Comparison of ENCODE assay signal across 15 mouse cellular contexts in genomic region chr17:45247142-45248137, GRCm38 (mm10).
DNase-seq lines count a peak whose midpoint lies in the region; ATAC-seq and TF ChIP-seq lines count a peak whose summit lies in the region.
"Had no signal": no experiment of that assay in that cellular context is flagged by ENCODE, and none has a peak within 500 bp of the region (broad histone marks: within the 10 kb centered on the region; RNA-seq: fewer than 3 reads in every experiment).

No protein-coding gene starts in this region.

- H3K27me3 ChIP-seq in hindbrain, embryonic 14.5 days (ENCODE audit: control insufficient read depth, insufficient read depth, low read length), result no peaks in the 10 kb centered on the region
- peaks cover 6% of the 10 kb centered on the region; the same call in 1 of the 2 replicates for H3K27me3 ChIP-seq in hindbrain, embryonic 10.5 days (ENCODE audit: insufficient read depth, poor library complexity, severe bottlenecking)
- no peaks in the 10 kb centered on the region for H3K27me3 ChIP-seq in lung, postnatal 0 days (replicated peaks; ENCODE audit: insufficient read depth, low read length)
- H3K27me3 ChIP-seq in midbrain, postnatal 0 days (ENCODE audit: insufficient read depth, low read length), result no peaks in the 10 kb centered on the region
- H3K27me3 ChIP-seq in thymus, adult 2 months (ENCODE audit: control insufficient read depth, insufficient read depth, low read length), result no peaks in the 10 kb centered on the region

- TF ChIP-seq POLR2A in thymus, adult 2 months (IDR thresholded peaks at IDR 0.05; ENCODE audit: control insufficient read depth, extremely low read depth, insufficient read depth, low read length, poor library complexity), result no peak

- H3K4me3 ChIP-seq in hindbrain, embryonic 14.5 days (replicated peaks; ENCODE audit: low read length), result no peak overlapping the region
- H3K4me3 ChIP-seq in hindbrain, embryonic 10.5 days, result no peak overlapping the region
- no peak overlapping the region for H3K4me3 ChIP-seq in lung, postnatal 0 days (ENCODE audit: low read depth, low read length)
- H3K4me3 ChIP-seq in midbrain, postnatal 0 days (ENCODE audit: low read depth, low read length), result no peak overlapping the region
- H3K4me3 ChIP-seq in thymus, adult 2 months (ENCODE audit: control insufficient read depth, insufficient read depth, low read length), result no peak overlapping the region
- H3K4me3 ChIP-seq: forebrain, embryonic 13.5 days had no signal

- TF ChIP-seq CTCF in lung, postnatal 0 days (IDR thresholded peaks at IDR 0.05), result no peak
- TF ChIP-seq CTCF in midbrain, postnatal 0 days (IDR thresholded peaks at IDR 0.05), result no peak
- no peak for TF ChIP-seq CTCF in thymus, adult 2 months (IDR thresholded peaks at IDR 0.05; ENCODE audit: borderline replicate concordance, control insufficient read depth, extremely low read depth, insufficient read depth, low read length, poor library complexity)

- peak; percentile 9 for DNase-seq in adrenal gland, adult 2 months
- no peak for DNase-seq in adrenal gland, adult 18-20 months (ENCODE audit: low spot score in 2 of 2)
- DNase-seq in hindbrain, embryonic 14.5 days (ENCODE audit: low spot score), result no peak
- DNase-seq in hindbrain, embryonic 10.5 days (ENCODE audit: low spot score), result no peak
- DNase-seq in lung, postnatal 0 days (ENCODE audit: low spot score), result peak; percentile 62
- DNase-seq in midbrain, postnatal 0 days (ENCODE audit: low spot score), result peak; percentile 57
- DNase-seq in thymus, adult 2 months, result no peak
- DNase-seq: adrenal gland, adult 8-10 months; cerebellum, adult 11 months; embryo, embryonic 11 days; gastrocnemius, postnatal 25 days; layer of hippocampus, adult 9-11 months had no signal

- TF ChIP-seq EP300 in lung, postnatal 0 days (IDR thresholded peaks at IDR 0.05), result no peak

- H3K4me1 ChIP-seq in hindbrain, embryonic 14.5 days (replicated peaks; ENCODE audit: control insufficient read depth, insufficient read depth, low read length), result no peaks in the 10 kb centered on the region
- peaks cover 31% of the 10 kb centered on the region for H3K4me1 ChIP-seq in hindbrain, embryonic 10.5 days (replicated peaks)
- H3K4me1 ChIP-seq in lung, postnatal 0 days (ENCODE audit: insufficient read depth, low read depth, low read length), result no peaks in the 10 kb centered on the region
- no peaks in the 10 kb centered on the region for H3K4me1 ChIP-seq in midbrain, postnatal 0 days (ENCODE audit: insufficient read depth, low read length)
- no peaks in the 10 kb centered on the region; the same call in 1 of the 2 replicates for H3K4me1 ChIP-seq in thymus, adult 2 months (replicated peaks; ENCODE audit: control insufficient read depth, insufficient read depth, low read length)

- H3K4me2 ChIP-seq in hindbrain, embryonic 14.5 days (replicated peaks), result no peak overlapping the region
- H3K4me2 ChIP-seq in lung, postnatal 0 days (replicated peaks; ENCODE audit: low read depth, low read length), result no peak overlapping the region
- no peak overlapping the region for H3K4me2 ChIP-seq in midbrain, postnatal 0 days (ENCODE audit: low read depth, low read length, poor library complexity, severe bottlenecking)
- H3K4me2 ChIP-seq: forebrain, embryonic 13.5 days had no signal

- 0 out of 2 replicates have a peak, but pooled peaks have one; percentile 17 for ATAC-seq in hindbrain, embryonic 14.5 days (ENCODE audit: low FRiP score)
- ATAC-seq in lung, postnatal 0 days, result peak; percentile 52
- no peak for ATAC-seq in midbrain, postnatal 0 days (ENCODE audit: low FRiP score)
- ATAC-seq in erythroblast, adult 5-6 weeks (replicated peaks; ENCODE audit: low FRiP score, poor library complexity, severe bottlenecking), result no peak
- ATAC-seq: forebrain, embryonic 13.5 days had no signal

- WGBS in hindbrain, embryonic 14.5 days, result 61% methylated on average over 29 of the region's 29 CpGs
- WGBS in hindbrain, embryonic 10.5 days, result 79% methylated on average over 29 of the region's 29 CpGs
- WGBS in lung, postnatal 0 days, result 45% methylated on average over 29 of the region's 29 CpGs
- WGBS in midbrain, postnatal 0 days, result 32% methylated on average over 29 of the region's 29 CpGs
- whole genome bisulfite sequencing in thymus, adult 2 months, result 88% methylated on average over 29 of the region's 29 CpGs

- H3K36me3 ChIP-seq in hindbrain, embryonic 14.5 days (replicated peaks; ENCODE audit: control insufficient read depth, insufficient read depth), result no peaks in the 10 kb centered on the region
- H3K36me3 ChIP-seq in hindbrain, embryonic 10.5 days, result no peaks in the 10 kb centered on the region
- H3K36me3 ChIP-seq in lung, postnatal 0 days (ENCODE audit: insufficient read depth, low read length), result no peaks in the 10 kb centered on the region
- H3K36me3 ChIP-seq in midbrain, postnatal 0 days (ENCODE audit: insufficient read depth, low read length), result no peaks in the 10 kb centered on the region
- H3K36me3 ChIP-seq in thymus, adult 2 months (ENCODE audit: control insufficient read depth, insufficient read depth, low read length), result no peaks in the 10 kb centered on the region

- no peak overlapping the region for H3K9ac ChIP-seq in hindbrain, embryonic 14.5 days
- no peak overlapping the region for H3K9ac ChIP-seq in lung, postnatal 0 days (replicated peaks; ENCODE audit: low read depth)
- H3K9ac ChIP-seq in midbrain, postnatal 0 days (replicated peaks; ENCODE audit: low read length, poor library complexity, severe bottlenecking), result no peak overlapping the region
- H3K9ac ChIP-seq: forebrain, embryonic 13.5 days; liver, embryonic 14.5 days had no signal

- no peak overlapping the region for H3K27ac ChIP-seq in hindbrain, embryonic 14.5 days
- no peak overlapping the region for H3K27ac ChIP-seq in hindbrain, embryonic 10.5 days
- H3K27ac ChIP-seq in lung, postnatal 0 days (ENCODE audit: low read length), result no peak overlapping the region
- no peak overlapping the region for H3K27ac ChIP-seq in midbrain, postnatal 0 days (ENCODE audit: low read depth, low read length)
- no peak overlapping the region for H3K27ac ChIP-seq in thymus, adult 2 months (ENCODE audit: control insufficient read depth, insufficient read depth, low read length)
- H3K27ac ChIP-seq: forebrain, embryonic 13.5 days; liver, embryonic 14.5 days had no signal

- H3K9me3 ChIP-seq in hindbrain, embryonic 14.5 days (ENCODE audit: control insufficient read depth, low read length), result no peaks in the 10 kb centered on the region
- H3K9me3 ChIP-seq in hindbrain, embryonic 10.5 days, result no peaks in the 10 kb centered on the region
- H3K9me3 ChIP-seq in lung, postnatal 0 days (ENCODE audit: low read length), result no peaks in the 10 kb centered on the region
- no peaks in the 10 kb centered on the region for H3K9me3 ChIP-seq in midbrain, postnatal 0 days (ENCODE audit: low read length)
- H3K9me3 ChIP-seq: forebrain, embryonic 13.5 days had no signal

Comparison
In these comparisons a context has a peak if more than half of its experiments do, and no peak if none do; other contexts are left out.
1. DNase-seq: peak in adrenal gland, adult 2 months (single experiment), lung, postnatal 0 days (single experiment) and midbrain, postnatal 0 days (single experiment); none in adrenal gland, adult 18-20 months (0 of 2), hindbrain, embryonic 14.5 days (single experiment), hindbrain, embryonic 10.5 days (single experiment) and thymus, adult 2 months (single experiment).
2. ATAC-seq: peak in hindbrain, embryonic 14.5 days (single experiment) and lung, postnatal 0 days (single experiment); none in midbrain, postnatal 0 days (single experiment) and erythroblast, adult 5-6 weeks (single experiment).